Mouse (Mus musculus): ENCODE results near the gene Hal.
A peak's percentile ranks its signal among the peaks of the same experiment; 100 is the strongest.
"Not testable (repeated sequence)": the region's sequence is repeated elsewhere in the genome, so short reads cannot be mapped to it uniquely, and the experiment has no call there.

The Hal gene

GRCm38 (mm10) chr10:93517754-93518153, 29.2 kb downstream of the Hal start:
- DNase-seq: no peak

- DNase-seq: no peak
These were observed 29.6 kb downstream of the Hal start for GRCm38 (mm10) chr10:93518186-93518585.

- no peak for DNase-seq
These were observed 30.1 kb downstream of the Hal start for GRCm38 (mm10) chr10:93518620-93519019.

- DNase-seq: no peak
These were observed 30.6 kb downstream of the Hal start for GRCm38 (mm10) chr10:93519159-93519558.

- DNase-seq: peak; percentile 64 to 79
These were observed 31.2 kb downstream of the Hal start for GRCm38 (mm10) chr10:93519756-93520155.

GRCm38 (mm10) chr10:93520994-93521393, 32.4 kb downstream of the Hal start:
- DNase-seq: no peak

- DNase-seq: no peak
These were observed 36.8 kb downstream of the Hal start for GRCm38 (mm10) chr10:93525329-93525728.

- DNase-seq: no peak
These were observed 49.7 kb downstream of the Hal start for GRCm38 (mm10) chr10:93538287-93538686.

GRCm38 (mm10) chr10:93538818-93539217, 50.2 kb downstream of the Hal start:
- no peak for DNase-seq

- DNase-seq: peak; percentile 62
These were observed 51.3 kb downstream of the Hal start, which contains the start of gene Amdhd1 for GRCm38 (mm10) chr10:93539775-93540430. TSS of gene Amdhd1 (minus strand) at chr10:93540033.

GRCm38 (mm10) chr10:93540431-93541210, 52.1 kb downstream of the Hal start, which contains the start of gene Ccdc38:
TSS of gene Ccdc38 (plus strand) at chr10:93540632.
- no peak for DNase-seq

GRCm38 (mm10) chr10:93541585-93541984, 53.0 kb downstream of the Hal start:
- DNase-seq: no peak

GRCm38 (mm10) chr10:93542356-93542755, 53.8 kb downstream of the Hal start:
- DNase-seq: no peak

GRCm38 (mm10) chr10:93543176-93543575, 54.6 kb downstream of the Hal start:
- DNase-seq: no peak

GRCm38 (mm10) chr10:93544172-93544571, 55.6 kb downstream of the Hal start:
- DNase-seq: no peak

- no peak for DNase-seq
These were observed 59.2 kb downstream of the Hal start for GRCm38 (mm10) chr10:93547741-93548270.

- peak; percentile 83 to 84 for DNase-seq
These were observed 60.4 kb downstream of the Hal start for GRCm38 (mm10) chr10:93548991-93549390.

- DNase-seq: no peak
These were observed 61.3 kb downstream of the Hal start for GRCm38 (mm10) chr10:93549821-93550220.

- DNase-seq: no peak
These were observed 64.0 kb downstream of the Hal start for GRCm38 (mm10) chr10:93552596-93552995.

- not testable (repeated sequence) for DNase-seq
These were observed 69.4 kb downstream of the Hal start for GRCm38 (mm10) chr10:93557971-93558370.

GRCm38 (mm10) chr10:93559786-93560185, 71.2 kb downstream of the Hal start:
- DNase-seq: no peak

GRCm38 (mm10) chr10:93564518-93565090, 76.0 kb downstream of the Hal start:
- no peak for DNase-seq

GRCm38 (mm10) chr10:93567066-93567465, 78.5 kb downstream of the Hal start:
- no peak for DNase-seq

All from cerebellum, adult 18-20 months (tissue).